Mouse (Mus musculus): ENCODE data around the gene Cdc42ep3.

DNA sequence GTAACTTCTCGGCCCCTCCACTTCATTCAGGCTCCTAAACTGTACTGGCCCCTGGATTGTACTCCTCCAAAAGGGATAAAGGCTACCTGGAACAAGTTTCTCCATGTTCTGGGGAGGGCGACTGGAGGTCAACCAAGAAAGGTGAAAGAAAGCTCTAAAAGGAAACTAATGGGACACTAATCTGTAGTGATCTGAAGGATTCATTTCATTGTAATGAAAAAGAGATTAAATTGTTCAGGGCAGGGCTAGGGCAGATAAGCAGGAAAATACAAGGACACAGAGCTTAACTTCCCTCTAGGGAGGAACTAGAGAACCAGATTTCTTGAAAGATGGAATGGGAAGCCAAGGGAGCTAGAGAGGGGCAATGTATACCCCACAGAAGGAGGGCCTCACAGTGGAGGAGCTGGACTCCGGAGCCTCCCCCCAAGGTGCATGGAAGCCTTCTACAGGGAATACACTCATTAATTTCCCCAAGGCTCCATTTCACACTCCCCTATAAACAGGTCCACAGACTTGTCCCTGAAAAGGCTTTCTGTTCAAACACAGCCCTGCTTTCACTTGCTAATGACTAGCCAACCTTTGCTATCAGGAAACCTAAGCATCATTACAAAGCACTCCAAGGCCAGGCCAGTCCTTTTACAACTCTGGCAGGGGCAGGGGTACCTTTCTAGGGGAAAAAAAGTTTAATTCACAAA, 12.1 kb downstream of the Cdc42ep3 start:
- no peak for TF ChIP-seq CTCF (IDR thresholded peaks at IDR 0.05)
- no peak for TF ChIP-seq EP300 (IDR thresholded peaks at IDR 0.05)
